Mouse (Mus musculus) left cerebral cortex, adult 11 months (tissue): Measurements from ENCODE around the gene Hibadh.

Experiments
- DNase-seq: peaks from one replicate; pipeline ENCODE4 v3.0.0; 2022; ENCODE audit warnings: low spot score

Hibadh gene

DNA sequence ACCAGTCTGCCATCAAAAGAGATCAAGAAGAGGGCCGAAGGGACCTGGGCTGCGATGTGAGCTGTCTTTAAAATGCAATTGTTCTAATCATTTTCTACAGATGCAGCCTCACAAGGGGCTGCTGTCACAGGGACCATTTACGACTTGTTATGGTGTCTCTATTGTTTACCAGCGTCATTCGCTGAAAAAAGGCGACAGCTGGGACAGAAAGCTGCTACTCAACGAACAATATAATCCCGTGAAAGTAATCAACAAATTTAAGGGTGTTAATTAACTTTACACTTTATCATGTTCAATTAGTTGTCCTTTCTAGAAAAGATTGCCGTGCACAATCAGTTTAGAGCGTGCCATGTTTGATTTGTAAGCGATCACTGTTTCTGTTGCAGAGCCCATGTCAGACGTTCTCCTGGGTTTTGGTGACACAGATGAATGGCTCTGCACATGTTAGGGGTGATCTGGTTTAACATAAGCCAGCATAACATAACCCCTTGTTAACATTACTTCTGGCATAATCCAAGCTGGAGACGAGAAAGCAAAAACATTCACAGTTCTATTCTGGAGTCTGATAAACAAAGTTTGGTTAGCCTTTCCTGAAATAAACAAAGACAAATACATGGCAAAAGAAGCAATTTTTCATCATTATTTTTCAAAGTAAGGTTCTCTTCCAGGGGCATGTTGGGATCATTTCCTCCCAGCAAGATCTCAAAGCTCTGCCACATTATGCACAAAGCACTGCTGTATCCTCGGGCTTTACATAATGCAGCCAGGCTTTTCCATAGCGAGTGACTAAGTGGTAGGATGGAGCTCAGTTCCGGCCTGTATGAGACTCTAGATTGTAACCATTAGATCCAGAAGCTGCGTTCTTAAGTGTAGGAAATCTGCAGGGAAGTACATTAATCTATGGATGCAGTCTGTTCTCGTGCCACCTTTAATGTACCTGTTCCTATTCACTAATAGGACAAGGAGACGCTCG lies 72.6 kb downstream of the Hibadh start:
- no peak for DNase-seq

- DNase-seq: no peak
Measured at GRCm38 (mm10) chr6:52565210-52565609, 75.0 kb downstream of the Hibadh start.

DNA sequence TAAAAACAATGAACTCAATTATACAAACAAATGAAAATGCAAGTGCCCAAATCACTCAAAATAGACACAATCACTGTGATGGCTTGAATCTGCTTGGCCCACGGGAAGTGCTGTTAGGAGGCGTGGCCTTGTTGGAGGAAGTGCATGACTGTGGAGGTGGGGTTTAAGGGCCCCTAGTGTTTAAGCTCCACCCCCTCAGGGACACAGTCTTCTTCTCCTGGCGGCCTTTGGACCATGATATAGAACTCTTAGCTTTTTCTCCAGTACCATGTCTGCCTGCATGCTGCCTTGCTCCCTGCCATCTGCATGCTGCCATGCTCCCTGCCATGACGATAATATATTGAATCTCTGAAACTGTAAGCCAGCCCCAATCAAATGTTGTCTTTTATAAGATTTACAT lies 77.2 kb downstream of the Hibadh start:
- DNase-seq: no peak

- DNase-seq: no peak
Measured at GRCm38 (mm10) chr6:52559041-52559440, 81.1 kb downstream of the Hibadh start.

DNA sequence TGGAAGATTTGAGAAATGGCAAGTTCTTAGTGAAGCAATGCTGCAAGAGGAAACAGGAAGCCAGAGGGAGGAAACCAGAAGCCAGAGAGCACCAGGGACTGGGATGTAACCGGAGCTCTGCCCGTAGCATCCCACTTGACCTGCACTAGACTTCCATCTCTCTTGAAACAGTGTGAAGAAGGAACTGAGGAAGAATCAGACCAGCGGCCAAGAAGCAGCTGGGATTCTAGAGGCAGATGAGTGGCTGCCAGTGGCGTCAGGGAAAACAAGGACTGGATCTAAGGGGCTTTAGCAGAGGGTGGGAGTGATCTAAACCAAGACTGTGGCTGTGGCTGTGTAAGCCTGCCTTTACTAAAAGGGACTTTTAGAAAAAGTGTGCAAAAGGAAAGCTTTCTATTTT lies 95.8 kb downstream of the Hibadh start:
- DNase-seq: no peak

DNA sequence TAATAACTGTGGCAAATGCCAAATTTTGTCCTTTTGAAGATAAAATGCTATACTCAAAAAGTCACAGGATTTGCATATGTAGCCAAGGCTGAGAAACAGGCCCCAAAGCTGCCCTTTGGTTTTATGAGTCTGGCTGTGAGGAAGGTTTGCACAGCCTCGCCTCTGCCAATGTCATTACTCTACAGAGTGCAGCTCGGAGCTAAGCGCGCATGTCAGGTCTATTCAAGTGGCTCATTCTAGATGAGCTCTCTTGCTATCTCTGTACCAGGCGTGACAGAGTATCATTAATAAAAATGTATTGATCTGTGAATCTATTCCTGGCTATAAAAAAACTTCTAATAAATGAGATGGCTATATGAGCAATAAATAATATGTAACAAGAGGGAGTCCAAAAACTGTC lies 97.7 kb downstream of the Hibadh start:
- no peak for DNase-seq

DNA sequence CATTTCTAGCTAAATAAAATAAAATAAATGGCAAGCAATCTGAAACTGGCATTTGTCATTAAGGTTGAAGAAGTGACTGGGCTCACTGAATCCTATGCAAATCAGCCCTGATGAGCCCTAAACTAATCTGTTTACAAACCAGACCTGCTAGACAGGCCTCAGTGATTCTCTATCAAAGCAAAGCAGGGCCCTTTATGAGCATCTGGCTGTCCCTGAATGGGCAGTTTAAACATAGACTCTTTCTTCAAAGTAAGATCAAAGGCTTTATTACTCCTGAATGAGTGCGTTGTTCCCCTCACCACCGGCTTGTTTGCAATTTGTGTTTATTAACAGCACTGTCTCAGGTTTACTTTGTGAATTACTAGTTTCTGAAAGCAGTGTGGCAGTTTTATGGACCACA lies 100.3 kb downstream of the Hibadh start:
- DNase-seq: no peak

DNA sequence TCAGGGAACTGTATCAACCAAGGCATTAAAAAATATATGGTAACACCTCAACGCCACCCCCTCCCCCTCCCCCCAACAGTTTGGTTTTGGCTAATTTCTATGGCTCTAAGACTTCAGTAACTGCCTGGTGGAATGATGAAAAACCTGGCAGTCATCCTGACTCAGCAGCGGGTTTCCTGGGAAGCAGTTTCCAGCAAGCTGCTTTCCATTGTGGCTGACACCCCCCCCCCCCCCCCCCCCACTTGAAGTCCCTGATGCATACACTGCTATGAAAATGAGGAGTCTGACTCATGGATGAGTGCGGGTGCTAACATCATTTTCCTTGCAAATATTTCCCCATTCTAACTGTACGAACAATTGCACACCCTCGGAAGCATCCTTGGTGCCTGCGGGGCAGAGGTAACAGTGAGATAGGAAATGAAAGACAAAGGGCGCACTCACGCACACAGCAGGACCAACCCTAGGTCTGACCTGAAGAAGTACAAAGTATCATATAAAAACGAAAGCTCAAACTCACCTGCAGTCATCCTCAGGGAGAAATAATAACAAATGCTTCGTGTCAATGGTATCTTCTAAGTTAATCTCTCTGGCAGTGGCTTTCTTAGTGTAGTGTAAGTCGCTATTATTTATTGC lies 105.0 kb downstream of the Hibadh start:
- DNase-seq: no peak

DNA sequence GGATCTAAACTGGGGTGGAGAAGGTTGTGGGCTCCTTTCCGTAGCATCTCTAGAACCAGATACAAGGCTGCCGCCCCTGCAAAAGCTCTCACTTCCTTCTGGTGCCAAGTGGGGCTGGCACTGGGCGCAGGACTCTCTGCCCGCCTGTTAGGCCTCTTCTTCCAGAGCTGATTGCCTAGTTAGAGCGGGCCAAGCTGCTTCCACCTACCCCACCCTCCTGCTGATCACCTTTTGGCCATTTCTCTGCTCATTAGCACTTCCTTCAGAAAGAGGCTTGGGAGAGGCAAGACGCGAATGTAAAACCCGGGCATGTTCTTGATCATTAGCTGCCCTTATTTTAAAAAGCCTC lies 108.1 kb downstream of the Hibadh start:
- no peak for DNase-seq

- DNase-seq: no peak
Measured at GRCm38 (mm10) chr6:52531366-52532143, 108.6 kb downstream of the Hibadh start.

GRCm38 (mm10) chr6:52530861-52531260 lies 109.3 kb downstream of the Hibadh start:
- no peak for DNase-seq

DNA sequence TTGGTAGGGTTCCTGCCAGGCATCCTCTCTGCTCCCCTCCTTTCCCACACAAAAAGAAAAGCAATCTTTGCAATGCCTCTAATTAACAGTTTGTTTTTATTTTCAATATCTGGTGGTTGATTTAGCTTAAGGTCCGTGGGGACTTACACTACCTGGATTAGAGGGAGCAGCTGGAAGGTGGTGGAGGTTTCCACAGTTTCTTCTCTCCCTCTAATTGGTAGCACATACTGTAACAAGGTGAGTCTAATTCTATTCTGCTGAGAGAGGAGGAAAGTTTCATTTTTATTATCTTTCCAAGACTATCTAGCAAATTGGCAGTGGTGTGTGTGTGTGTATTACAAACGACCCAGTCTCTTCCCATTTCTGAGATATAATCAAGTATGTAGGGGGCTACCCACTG lies 116.0 kb downstream of the Hibadh start:
- DNase-seq: no peak

GRCm38 (mm10) chr6:52518704-52519103 lies 121.5 kb downstream of the Hibadh start:
- no peak for DNase-seq

DNA sequence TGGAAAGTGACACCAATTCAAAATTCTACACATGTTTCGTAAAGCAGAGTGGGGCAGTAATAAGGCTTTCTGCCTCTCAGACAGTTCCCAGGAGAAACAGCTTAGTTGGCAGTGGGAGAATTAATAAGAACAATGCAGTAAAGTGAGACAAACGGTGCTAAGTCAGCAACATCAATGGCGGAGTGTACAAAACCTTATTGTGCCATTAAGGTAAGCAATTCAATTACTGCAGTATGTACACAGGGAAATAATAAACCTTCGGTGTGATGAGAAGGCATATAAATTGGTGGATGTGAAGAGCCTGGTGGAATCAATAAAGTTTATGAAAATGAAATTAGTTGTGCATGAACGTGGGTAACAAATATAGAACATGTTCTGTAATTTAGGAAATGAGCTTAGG lies 122.9 kb downstream of the Hibadh start:
- no peak for DNase-seq

DNA sequence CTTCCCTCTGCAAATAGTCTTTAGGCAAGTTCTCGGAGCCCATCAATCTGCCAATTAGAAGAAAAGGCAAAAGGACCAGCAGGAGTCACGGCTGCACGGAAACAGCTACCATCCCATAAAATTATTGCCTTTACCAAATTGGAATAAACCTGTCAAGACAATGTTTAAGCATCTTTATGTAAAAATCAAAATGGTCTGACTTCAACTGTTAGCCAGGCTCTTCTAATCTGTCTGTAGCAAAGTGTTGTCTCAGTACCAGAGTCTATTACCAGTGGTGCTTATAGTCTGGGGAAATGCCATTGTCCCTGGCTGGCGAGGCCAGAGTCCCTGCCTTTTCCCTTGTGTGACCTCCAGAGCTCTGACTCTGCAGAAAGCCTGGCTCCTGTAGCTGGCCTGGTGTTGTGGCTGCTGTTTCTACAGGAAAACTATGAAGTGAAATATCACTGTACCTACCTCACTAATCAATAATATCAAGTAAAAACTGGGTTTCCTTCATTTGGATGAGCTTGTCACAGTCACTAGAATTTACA lies 126.2 kb downstream of the Hibadh start:
- DNase-seq: no peak

GRCm38 (mm10) chr6:52508789-52509188 lies 131.4 kb downstream of the Hibadh start:
- DNase-seq: no peak

- no peak for DNase-seq
Measured at GRCm38 (mm10) chr6:52507946-52508345, 132.2 kb downstream of the Hibadh start.

GRCm38 (mm10) chr6:52507171-52507570 lies 133.0 kb downstream of the Hibadh start:
- no peak for DNase-seq

- DNase-seq: no peak
Measured at GRCm38 (mm10) chr6:52505777-52506755, 134.1 kb downstream of the Hibadh start.

- no peak for DNase-seq
Measured at GRCm38 (mm10) chr6:52504676-52505460, 135.3 kb downstream of the Hibadh start.
